Mouse (Mus musculus) hindbrain, embryonic 12.5 days (tissue): Measurements from ENCODE around the gene Tlx3. TPM values are rescaled to one million over a fixed set of nuclear protein-coding genes. Genes with fewer than 3 reads are reported as not detected.

Experiments
- ATAC-seq: fragments of 200-750 bp; cut with Nextera tagmentation; 2 replicates; pipeline ENCODE4 v1.8.0; 2017; ENCODE audit warnings: moderate TSS enrichment; ENCODE audit not compliant: low FRiP score
- H3K27ac ChIP-seq: fragments of 300-500 bp; sonication (generic); 2 replicates; pipeline ENCODE4 v1.5.1; 2016; ENCODE audit warnings: mild to moderate bottlenecking
- H3K27me3 ChIP-seq: fragments of 300-500 bp; sonication (generic); 2 replicates; pipeline ENCODE4 v1.6.1; 2016; ENCODE audit warnings: mild to moderate bottlenecking
- H3K36me3 ChIP-seq: fragments of 300-500 bp; sonication (generic); 2 replicates; pipeline ENCODE4 v1.6.1; 2016; ENCODE audit warnings: mild to moderate bottlenecking
- H3K4me1 ChIP-seq: fragments of 300-500 bp; sonication (generic); 2 replicates; pipeline ENCODE4 v1.6.1; 2016
- H3K4me2 ChIP-seq: fragments of 300-500 bp; sonication (generic); replicated peaks from 2 replicates; pipeline ENCODE4 v1.6.1; 2016; ENCODE audit warnings: mild to moderate bottlenecking
- H3K4me3 ChIP-seq: fragments of 300-500 bp; sonication (generic); 2 replicates; pipeline ENCODE4 v1.5.1; 2016; ENCODE audit warnings: mild to moderate bottlenecking
- H3K9ac ChIP-seq: fragments of 300-500 bp; sonication (generic); 2 replicates; pipeline ENCODE4 v1.6.1; 2016; ENCODE audit warnings: mild to moderate bottlenecking, moderate library complexity
- H3K9me3 ChIP-seq: fragments of 300-500 bp; sonication (generic); replicated peaks from 2 replicates; pipeline ENCODE4 v1.6.1; 2016; ENCODE audit warnings: mild to moderate bottlenecking
- WGBS: fragments of 180-500 bp; shearing (Covaris S2); methylation state at CpG from one replicate; pipeline ENCODE4 v1.1.7; 2016; 5-methylcytosine and 5-hydroxymethylcytosine counted together
- polyA plus RNA-seq: library from polyadenylated mRNA; unstranded; fragments of >200 nt; fragmentation: Nextera tagmentation; extraction: Ambion mirVana; gene quantifications from 2 replicates; pipeline ENCODE4 v1.2.1, GENCODE M21; 2016

Tlx3 gene
- polyA plus RNA-seq, 1 experiment from 2014 or later, result 29.8 TPM

- no peak overlapping the region for H3K9ac ChIP-seq
- peaks cover 47% of the 10 kb centered on the region for H3K36me3 ChIP-seq
- ATAC-seq, result no peak
- H3K4me1 ChIP-seq, result peaks cover 17% of the 10 kb centered on the region; the same call in 1 of the 2 replicates
- H3K4me3 ChIP-seq, result no peak overlapping the region
- no peaks in the 10 kb centered on the region for H3K27me3 ChIP-seq
- 95% methylated on average over 3 of the region's 3 CpGs for WGBS
- no peak overlapping the region for H3K27ac ChIP-seq
- H3K9me3 ChIP-seq, result no peaks in the 10 kb centered on the region
- no peak overlapping the region for H3K4me2 ChIP-seq
Observed at GRCm38 (mm10) chr11:33159741-33160140, 43.6 kb downstream of the Tlx3 start.

GRCm38 (mm10) chr11:33157453-33158196 is 45.8 kb downstream of the Tlx3 start:
- ATAC-seq, result no peak
- H3K27me3 ChIP-seq, result no peaks in the 10 kb centered on the region
- H3K9me3 ChIP-seq, result no peaks in the 10 kb centered on the region
- H3K9ac ChIP-seq, result no peak overlapping the region
- WGBS, result 91% methylated on average over 2 of the region's 2 CpGs
- peaks cover 63% of the 10 kb centered on the region for H3K36me3 ChIP-seq
- H3K4me2 ChIP-seq, result no peak overlapping the region
- no peak overlapping the region for H3K4me3 ChIP-seq
- peaks cover 17% of the 10 kb centered on the region; the same call in 1 of the 2 replicates for H3K4me1 ChIP-seq
- H3K27ac ChIP-seq, result no peak overlapping the region

GRCm38 (mm10) chr11:33156436-33157015 is 46.9 kb downstream of the Tlx3 start:
- H3K27ac ChIP-seq, result no peak overlapping the region
- H3K9me3 ChIP-seq, result no peaks in the 10 kb centered on the region
- H3K4me1 ChIP-seq, result peaks cover 11% of the 10 kb centered on the region; the same call in 1 of the 2 replicates
- ATAC-seq, result no peak
- WGBS, result 82% methylated on average over 4 of the region's 4 CpGs
- H3K4me3 ChIP-seq, result no peak overlapping the region
- no peak overlapping the region for H3K4me2 ChIP-seq
- H3K36me3 ChIP-seq, result peaks cover 70% of the 10 kb centered on the region
- H3K9ac ChIP-seq, result no peak overlapping the region
- H3K27me3 ChIP-seq, result no peaks in the 10 kb centered on the region

GRCm38 (mm10) chr11:33154459-33154858 is 48.9 kb downstream of the Tlx3 start:
- ATAC-seq, result no peak
- no peaks in the 10 kb centered on the region for H3K9me3 ChIP-seq
- no peaks in the 10 kb centered on the region for H3K4me1 ChIP-seq
- no peaks in the 10 kb centered on the region for H3K27me3 ChIP-seq
- H3K4me2 ChIP-seq, result no peak overlapping the region
- H3K4me3 ChIP-seq, result no peak overlapping the region
- no peak overlapping the region for H3K9ac ChIP-seq
- no peak overlapping the region for H3K27ac ChIP-seq
- peaks cover 71% of the 10 kb centered on the region for H3K36me3 ChIP-seq
- WGBS, result 93% methylated on average over 3 of the region's 3 CpGs

GRCm38 (mm10) chr11:33152997-33153396 is 50.4 kb downstream of the Tlx3 start:
- Histone ChIP-seq H3K36me3 (peaks cover 62% of the 10 kb centered on the region), H3K27me3 (no peaks in the 10 kb centered on the region), H3K9me3 (no peaks in the 10 kb centered on the region), H3K27ac (no peak overlapping the region), H3K9ac (no peak overlapping the region), H3K4me3 (no peak overlapping the region), H3K4me2 (no peak overlapping the region), H3K4me1 (no peaks in the 10 kb centered on the region)
- WGBS, result 97% methylated on average over 1 of the region's 1 CpGs
- no peak for ATAC-seq

GRCm38 (mm10) chr11:33151780-33152145 is 51.6 kb downstream of the Tlx3 start:
- Histone ChIP-seq H3K9ac (no peak overlapping the region), H3K27me3 (peaks cover 4% of the 10 kb centered on the region), H3K4me3 (no peak overlapping the region), H3K9me3 (no peaks in the 10 kb centered on the region), H3K36me3 (peaks cover 53% of the 10 kb centered on the region), H3K4me1 (peaks cover 3% of the 10 kb centered on the region), H3K4me2 (no peak overlapping the region), H3K27ac (no peak overlapping the region)
- WGBS, result 80% methylated on average over 4 of the region's 4 CpGs
- ATAC-seq, result no peak

- Histone ChIP-seq H3K4me1 (peaks cover 7% of the 10 kb centered on the region), H3K27me3 (peaks cover 9% of the 10 kb centered on the region), H3K4me2 (no peak overlapping the region), H3K9ac (no peak overlapping the region), H3K4me3 (no peak overlapping the region), H3K36me3 (peaks cover 49% of the 10 kb centered on the region), H3K9me3 (no peaks in the 10 kb centered on the region), H3K27ac (no peak overlapping the region)
- ATAC-seq, result no peak
- WGBS, result 77% methylated on average over 3 of the region's 3 CpGs
Observed at GRCm38 (mm10) chr11:33151128-33151779, 52.1 kb downstream of the Tlx3 start.

Other genes with a start within 250 kb of the Tlx3 start
- gene Fgf18, start 56.2 kb downstream of the Tlx3 start, polyA plus RNA-seq, result 9.8 and 10.7 TPM in 2 replicates
- gene Npm1, start 40.4 kb downstream of the Tlx3 start, polyA plus RNA-seq, result 615 and 624 TPM in 2 replicates
- not detected in 2 replicates for gene Gm12117, start 73.1 kb upstream of the Tlx3 start, polyA plus RNA-seq